Mouse (Mus musculus) limb, embryonic 15.5 days (tissue): ENCODE measurements around the gene Gdpd3. TPM values are rescaled to one million over a fixed set of nuclear protein-coding genes. Genes with fewer than 3 reads are reported as not detected.

Source experiments
- ATAC-seq: fragments of 200-750 bp; cut with Nextera tagmentation; 2 replicates; pipeline ENCODE4 v1.8.0; 2017; ENCODE audit warnings: low read depth, moderate TSS enrichment; ENCODE audit not compliant: insufficient number of reproducible peaks, low FRiP score, low TSS enrichment
- H3K27ac ChIP-seq: fragments of 300-500 bp; sonication (generic); 2 replicates; pipeline ENCODE4 v1.5.1; 2015; ENCODE audit warnings: moderate library complexity, mild to moderate bottlenecking, inconsistent platforms
- H3K27me3 ChIP-seq: fragments of 300-500 bp; sonication (generic); 2 replicates; pipeline ENCODE4 v1.6.1; 2015; ENCODE audit warnings: inconsistent platforms
- H3K36me3 ChIP-seq: fragments of 300-500 bp; sonication (generic); 2 replicates; pipeline ENCODE4 v1.6.1; 2015; ENCODE audit warnings: inconsistent platforms
- H3K4me1 ChIP-seq: fragments of 300-500 bp; sonication (generic); 2 replicates; pipeline ENCODE4 v1.6.1; 2015; ENCODE audit warnings: inconsistent platforms
- H3K4me2 ChIP-seq: fragments of 300-500 bp; sonication (generic); 2 replicates; pipeline ENCODE4 v1.6.1; 2015; ENCODE audit warnings: mild to moderate bottlenecking, inconsistent platforms
- H3K4me3 ChIP-seq: fragments of 300-500 bp; sonication (generic); 2 replicates; pipeline ENCODE4 v1.5.1; 2015; ENCODE audit warnings: mild to moderate bottlenecking, inconsistent platforms
- H3K9ac ChIP-seq: fragments of 300-500 bp; sonication (generic); 2 replicates; pipeline ENCODE4 v1.6.1; 2015; ENCODE audit warnings: inconsistent platforms
- H3K9me3 ChIP-seq: fragments of 300-500 bp; sonication (generic); 2 replicates; pipeline ENCODE4 v1.6.1; 2016; ENCODE audit warnings: inconsistent platforms
- WGBS: fragments of 180-500 bp; shearing (Covaris S2); methylation state at CpG from one replicate; pipeline ENCODE4 v1.1.7; 2015; 5-methylcytosine and 5-hydroxymethylcytosine counted together
- polyA plus RNA-seq: library from polyadenylated mRNA; unstranded; fragments of >200 nt; fragmentation: Nextera tagmentation; extraction: Ambion mirVana; gene quantifications from 2 replicates; pipeline ENCODE4 v1.2.1, GENCODE M21; 2015

Gdpd3 gene
- polyA plus RNA-seq, 1 experiment from 2014 or later = 17.7 TPM

GRCm38 (mm10) chr7:126761529-126762067 is 4.5 kb upstream of the Gdpd3 start:
- WGBS = 71% methylated on average over 6 of the region's 6 CpGs
- no peak overlapping the region for H3K4me3 ChIP-seq
- ATAC-seq = no peak
- peaks cover 37% of the 10 kb centered on the region for H3K36me3 ChIP-seq
- H3K9ac ChIP-seq = no peak overlapping the region
- peak overlapping the region; percentile 89; the same call in 1 of the 2 replicates for H3K27ac ChIP-seq
- no peaks in the 10 kb centered on the region for H3K27me3 ChIP-seq
- peaks cover 36% of the 10 kb centered on the region for H3K4me1 ChIP-seq
- H3K4me2 ChIP-seq = 0 out of 2 replicates have a peak overlapping the region, but pooled peaks have one; percentile 90
- H3K9me3 ChIP-seq = no peaks in the 10 kb centered on the region

DNA sequence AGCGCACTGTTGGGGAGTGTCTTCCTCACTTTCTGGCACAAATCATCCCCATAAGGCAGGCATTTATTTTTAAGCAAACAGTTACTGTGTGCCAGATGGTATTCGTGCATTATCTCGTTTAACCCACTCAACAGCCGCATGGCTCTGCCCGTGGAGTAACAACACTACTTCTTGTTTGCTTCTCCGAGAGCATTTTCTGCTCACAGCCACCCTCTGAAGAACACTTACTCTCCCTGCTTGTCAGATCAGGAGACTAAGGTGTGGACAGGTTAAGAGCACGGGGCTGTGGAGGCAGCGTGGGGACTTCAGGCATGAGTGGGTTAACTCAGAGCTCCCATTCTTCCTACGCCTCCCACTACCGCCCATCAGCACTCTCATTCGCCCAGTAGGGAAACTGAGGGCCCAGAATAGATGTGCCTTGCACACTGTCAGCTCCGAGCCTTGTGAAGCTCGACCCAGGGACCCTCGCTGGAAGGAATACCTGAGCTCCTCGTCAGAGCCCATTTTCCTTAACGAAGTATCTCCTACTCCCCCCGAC is 3.6 kb upstream of the Gdpd3 start:
- peak overlapping the region; percentile 12; the same call in 1 of the 2 replicates for H3K4me3 ChIP-seq
- no peaks in the 10 kb centered on the region for H3K27me3 ChIP-seq
- H3K4me2 ChIP-seq = 0 out of 2 replicates have a peak overlapping the region, but pooled peaks have one; percentile 12
- peak overlapping the region; percentile 4; the same call in 1 of the 2 replicates for H3K27ac ChIP-seq
- H3K36me3 ChIP-seq = peaks cover 46% of the 10 kb centered on the region
- no peaks in the 10 kb centered on the region for H3K9me3 ChIP-seq
- no peak for ATAC-seq
- no peak overlapping the region for H3K9ac ChIP-seq
- peaks cover 36% of the 10 kb centered on the region for H3K4me1 ChIP-seq
- 64% methylated on average over 17 of the region's 17 CpGs for WGBS

DNA sequence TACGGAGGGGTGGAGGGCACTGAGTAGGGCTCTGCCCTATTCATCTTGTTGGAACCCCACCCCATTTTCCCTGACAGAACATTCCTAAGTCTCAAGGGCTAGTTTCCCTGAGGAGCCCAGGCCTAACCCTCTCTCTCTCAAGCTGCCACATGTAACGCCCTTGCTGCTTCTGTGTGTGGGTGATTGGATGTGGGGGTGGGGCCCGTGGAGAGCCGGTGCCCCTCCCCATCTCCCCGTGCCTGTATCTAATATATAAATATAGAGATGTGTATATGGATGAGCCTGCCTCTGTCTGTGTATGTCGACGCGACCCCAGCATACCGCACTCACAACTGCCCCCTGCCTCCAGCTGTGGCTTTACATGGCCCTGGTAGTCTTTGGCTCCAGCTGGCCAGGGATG is 594 bp upstream of the Gdpd3 start:
- no peak for ATAC-seq
- 90% methylated on average over 9 of the region's 9 CpGs for WGBS
- H3K9me3 ChIP-seq = no peaks in the 10 kb centered on the region

DNA sequence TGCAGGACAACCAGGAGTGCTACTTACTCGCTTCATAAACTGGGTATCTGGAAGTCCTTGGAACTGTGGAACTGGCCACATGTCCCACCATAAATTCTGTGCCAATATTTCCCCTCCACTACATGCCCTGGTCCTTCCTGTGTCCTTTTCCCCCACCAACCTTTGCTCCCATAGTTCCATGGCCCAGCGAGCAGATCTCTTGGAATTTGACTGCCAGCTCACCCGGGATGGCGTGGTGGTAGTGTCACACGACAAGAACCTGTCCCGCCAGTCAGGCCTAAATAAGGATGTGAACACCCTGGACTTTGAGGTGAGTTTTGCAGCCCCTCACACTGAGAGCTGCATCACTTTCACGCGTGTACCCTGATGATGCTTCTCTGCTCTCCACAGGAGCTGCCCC is 867 bp downstream of the Gdpd3 start:
- Histone ChIP-seq H3K4me3 (no peak overlapping the region), H3K27me3 (no peaks in the 10 kb centered on the region), H3K9me3 (no peaks in the 10 kb centered on the region), H3K4me2 (no peak overlapping the region), H3K4me1 (peaks cover 13% of the 10 kb centered on the region; the same call in 1 of the 2 replicates), H3K36me3 (peaks cover 86% of the 10 kb centered on the region), H3K9ac (no peak overlapping the region), H3K27ac (no peak overlapping the region)
- 87% methylated on average over 8 of the region's 8 CpGs for WGBS
- ATAC-seq = no peak

More for the DNA sequence above, 594 bp upstream of the Gdpd3 start:
- Histone ChIP-seq H3K9ac (no peak overlapping the region), H3K27ac (no peak overlapping the region), H3K27me3 (no peaks in the 10 kb centered on the region), H3K36me3 (peaks cover 76% of the 10 kb centered on the region), H3K4me1 (peaks cover 27% of the 10 kb centered on the region), H3K4me3 (no peak overlapping the region), H3K4me2 (no peak overlapping the region)

DNA sequence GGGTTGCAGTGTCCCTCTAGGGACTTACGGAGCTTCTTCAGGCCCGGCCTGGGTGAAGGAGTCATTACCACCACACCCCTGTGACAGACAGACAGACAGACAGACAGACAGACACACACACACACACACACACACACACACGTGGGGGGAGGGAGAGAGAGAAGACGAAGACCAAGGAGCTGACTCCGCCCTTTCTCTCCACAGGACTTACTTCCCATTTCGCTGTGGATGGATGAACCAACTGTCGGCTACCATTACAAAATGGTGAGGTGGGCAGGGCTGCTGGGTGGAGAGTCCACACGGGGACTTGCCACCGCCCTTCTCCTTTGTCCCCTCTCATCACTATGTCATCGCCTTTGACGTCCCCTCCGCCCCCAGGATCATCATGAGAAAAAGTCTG is 4.7 kb downstream of the Gdpd3 start:
- Histone ChIP-seq H3K27ac (no peak overlapping the region), H3K4me1 (peaks cover 3% of the 10 kb centered on the region), H3K9ac (no peak overlapping the region), H3K9me3 (no peaks in the 10 kb centered on the region), H3K4me3 (no peak overlapping the region), H3K4me2 (no peak overlapping the region), H3K27me3 (no peaks in the 10 kb centered on the region), H3K36me3 (peaks cover 61% of the 10 kb centered on the region)
- ATAC-seq = no peak
- 80% methylated on average over 12 of the region's 12 CpGs for WGBS

DNA sequence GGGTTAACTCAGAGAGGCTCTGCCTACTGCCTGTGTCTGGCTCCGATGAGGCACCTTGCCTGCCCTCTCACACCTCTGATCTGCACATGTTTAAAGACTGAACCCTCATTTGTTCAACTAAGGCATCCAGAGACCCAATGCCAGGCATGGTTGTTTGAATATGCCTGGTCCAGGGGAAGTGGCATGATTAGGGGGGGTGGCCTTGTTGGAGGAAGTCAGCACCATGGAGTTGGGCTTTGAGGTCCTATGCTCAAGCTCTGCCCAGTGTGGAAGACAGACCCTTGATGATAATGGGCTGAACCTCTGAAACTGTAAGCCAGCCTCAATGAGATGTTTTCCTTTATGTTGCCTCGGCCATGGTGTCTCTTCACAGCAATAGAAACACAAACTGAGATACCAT is 7.2 kb downstream of the Gdpd3 start:
- 64% methylated on average over 2 of the region's 2 CpGs for WGBS
- Histone ChIP-seq H3K36me3 (peaks cover 36% of the 10 kb centered on the region), H3K4me3 (no peak overlapping the region)

DNA sequence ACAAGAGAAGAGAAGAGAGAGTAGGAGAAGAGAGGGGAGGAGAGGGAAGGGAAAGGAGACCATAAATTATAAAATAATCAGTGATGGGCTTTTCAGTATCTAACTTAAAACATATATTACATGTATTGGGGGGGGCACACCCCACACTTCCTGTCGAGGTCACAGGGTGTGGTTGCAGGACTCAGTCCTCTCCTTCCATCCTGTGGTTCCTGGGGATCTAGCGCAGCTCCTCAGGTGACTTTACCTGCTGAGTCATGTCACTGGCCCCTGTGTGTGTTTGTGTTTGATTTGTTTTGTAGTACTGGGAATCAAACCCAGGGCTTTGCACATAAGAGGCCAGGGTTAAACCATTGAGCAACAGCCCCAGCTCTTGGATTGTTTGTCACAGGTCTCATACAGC is 8.3 kb downstream of the Gdpd3 start:
- no peak overlapping the region for H3K4me2 ChIP-seq
- H3K27me3 ChIP-seq = no peaks in the 10 kb centered on the region
- H3K4me3 ChIP-seq = no peak overlapping the region
- ATAC-seq = no peak
- peaks cover 25% of the 10 kb centered on the region for H3K4me1 ChIP-seq
- WGBS = 69% methylated on average over 2 of the region's 2 CpGs
- H3K27ac ChIP-seq = no peak overlapping the region
- H3K9ac ChIP-seq = no peak overlapping the region
- H3K36me3 ChIP-seq = peaks cover 28% of the 10 kb centered on the region
- H3K9me3 ChIP-seq = no peaks in the 10 kb centered on the region

More for the DNA sequence above, 7.2 kb downstream of the Gdpd3 start:
- H3K27ac ChIP-seq = no peak overlapping the region
- no peak overlapping the region for H3K9ac ChIP-seq
- no peak for ATAC-seq
- H3K4me1 ChIP-seq = peaks cover 24% of the 10 kb centered on the region
- no peaks in the 10 kb centered on the region for H3K27me3 ChIP-seq
- H3K9me3 ChIP-seq = no peaks in the 10 kb centered on the region
- no peak overlapping the region for H3K4me2 ChIP-seq

- ATAC-seq = no peak
- Histone ChIP-seq H3K4me2 (no peak overlapping the region), H3K4me1 (peaks cover 33% of the 10 kb centered on the region)
Measured at GRCm38 (mm10) chr7:126775185-126775977, 9.2 kb downstream of the Gdpd3 start.

GRCm38 (mm10) chr7:126775978-126776234 is 9.8 kb downstream of the Gdpd3 start:
- H3K27ac ChIP-seq = peak overlapping the region; percentile 86
- peaks cover 38% of the 10 kb centered on the region for H3K4me1 ChIP-seq
- H3K9me3 ChIP-seq = no peaks in the 10 kb centered on the region
- H3K4me2 ChIP-seq = peak overlapping the region; percentile 78; the same call in 1 of the 2 replicates
- H3K4me3 ChIP-seq = 0 out of 2 replicates have a peak overlapping the region, but pooled peaks have one; percentile 69
- no peak for ATAC-seq
- no peak overlapping the region for H3K9ac ChIP-seq
- H3K27me3 ChIP-seq = no peaks in the 10 kb centered on the region
- WGBS = 47% methylated on average over 3 of the region's 3 CpGs
- H3K36me3 ChIP-seq = peaks cover 14% of the 10 kb centered on the region

More at GRCm38 (mm10) chr7:126775185-126775977, 9.2 kb downstream of the Gdpd3 start:
- Histone ChIP-seq H3K9me3 (no peaks in the 10 kb centered on the region), H3K4me3 (0 out of 2 replicates have a peak overlapping the region, but pooled peaks have one; percentile 69), H3K36me3 (peaks cover 19% of the 10 kb centered on the region), H3K9ac (no peak overlapping the region), H3K27me3 (no peaks in the 10 kb centered on the region), H3K27ac (peak overlapping the region; percentile 86; the same call in 1 of the 2 replicates)
- 76% methylated on average over 10 of the region's 10 CpGs for WGBS

- under 1% methylated on average over 35 of the region's 37 CpGs for WGBS
- H3K9ac ChIP-seq = peak within 1 kb of the TSS; percentile 70
- peaks cover 8% of the 10 kb centered on the region for H3K36me3 ChIP-seq
- H3K4me1 ChIP-seq = peaks cover 45% of the 10 kb centered on the region
- peak; percentile 88 for ATAC-seq
- H3K27me3 ChIP-seq = no peaks in the 10 kb centered on the region
- peak within 1 kb of the TSS; percentile 69 for H3K4me3 ChIP-seq
- H3K27ac ChIP-seq = peak within 1 kb of the TSS; percentile 86
- peak within 1 kb of the TSS; percentile 78 for H3K4me2 ChIP-seq
- H3K9me3 ChIP-seq = no peaks in the 10 kb centered on the region
Measured at GRCm38 (mm10) chr7:126776598-126777057, 10.5 kb downstream of the Gdpd3 start, which contains the start of gene Ypel3. Ypel3 (plus strand) TSS chr7:126776955.

GRCm38 (mm10) chr7:126777476-126777875 is 11.3 kb downstream of the Gdpd3 start:
- peak overlapping the region; percentile 86; the same call in 1 of the 2 replicates for H3K27ac ChIP-seq
- 43% methylated on average over 10 of the region's 10 CpGs for WGBS
- no peaks in the 10 kb centered on the region for H3K27me3 ChIP-seq
- peaks cover 46% of the 10 kb centered on the region for H3K4me1 ChIP-seq
- peaks cover 8% of the 10 kb centered on the region for H3K36me3 ChIP-seq
- peak overlapping the region; percentile 70 for H3K9ac ChIP-seq
- peak overlapping the region; percentile 78 for H3K4me2 ChIP-seq
- no peak for ATAC-seq
- no peaks in the 10 kb centered on the region for H3K9me3 ChIP-seq
- peak overlapping the region; percentile 69 for H3K4me3 ChIP-seq

GRCm38 (mm10) chr7:126778147-126778546 is 12.0 kb downstream of the Gdpd3 start:
- Histone ChIP-seq H3K4me3 (no peak overlapping the region), H3K9ac (no peak overlapping the region), H3K4me2 (peak overlapping the region; percentile 78; the same call in 1 of the 2 replicates), H3K27me3 (no peaks in the 10 kb centered on the region), H3K27ac (no peak overlapping the region), H3K36me3 (peaks cover 8% of the 10 kb centered on the region), H3K9me3 (no peaks in the 10 kb centered on the region), H3K4me1 (peaks cover 46% of the 10 kb centered on the region)
- no peak for ATAC-seq
- 97% methylated on average over 3 of the region's 3 CpGs for WGBS
